Mouse (Mus musculus) erythroblast, embryonic 14.5 days (primary cell): ENCODE data around the gene Ank3. TPM values are rescaled to one million over a fixed set of nuclear protein-coding genes. Genes with fewer than 3 reads are reported as not detected.

ENCODE experiments used
- H3K27me3 ChIP-seq: 2 replicates; pipeline ENCODE4 v1.6.1; 2012; ENCODE audit warnings: inconsistent platforms; ENCODE audit not compliant: control insufficient read depth
- H3K36me3 ChIP-seq: 2 replicates; pipeline ENCODE4 v1.6.1; 2012; ENCODE audit warnings: mild to moderate bottlenecking, inconsistent platforms; ENCODE audit not compliant: control insufficient read depth
- H3K4me1 ChIP-seq: 2 replicates; pipeline ENCODE4 v1.6.1; 2012; ENCODE audit warnings: inconsistent platforms; ENCODE audit not compliant: control insufficient read depth
- H3K4me3 ChIP-seq: replicated peaks from 2 replicates; pipeline ENCODE3; 2012; ENCODE audit warnings: moderate library complexity, mild to moderate bottlenecking, inconsistent platforms
- H3K9me3 ChIP-seq: 2 replicates; pipeline ENCODE4 v1.6.1; 2012; ENCODE audit warnings: low read length, inconsistent platforms, mixed read lengths; ENCODE audit not compliant: control insufficient read depth
- GATA1 ChIP-seq: IDR thresholded peaks from 2 replicates; pipeline ENCODE4 v1.6.1; 2012; ENCODE audit warnings: low read length, inconsistent platforms, mixed read lengths
- TAL1 ChIP-seq: IDR thresholded peaks from 3 replicates; pipeline ENCODE4 v1.6.1; 2012; ENCODE audit warnings: low read length, inconsistent platforms, mixed read lengths
- polyA plus RNA-seq: library from polyadenylated mRNA; stranded (reverse); fragments of >175 nt; gene quantifications from 2 replicates; pipeline ENCODE4 v1.2.3, GENCODE M21; 2012

Ank3 gene
- polyA plus RNA-seq, 1 experiment: 0.03 TPM

DNA sequence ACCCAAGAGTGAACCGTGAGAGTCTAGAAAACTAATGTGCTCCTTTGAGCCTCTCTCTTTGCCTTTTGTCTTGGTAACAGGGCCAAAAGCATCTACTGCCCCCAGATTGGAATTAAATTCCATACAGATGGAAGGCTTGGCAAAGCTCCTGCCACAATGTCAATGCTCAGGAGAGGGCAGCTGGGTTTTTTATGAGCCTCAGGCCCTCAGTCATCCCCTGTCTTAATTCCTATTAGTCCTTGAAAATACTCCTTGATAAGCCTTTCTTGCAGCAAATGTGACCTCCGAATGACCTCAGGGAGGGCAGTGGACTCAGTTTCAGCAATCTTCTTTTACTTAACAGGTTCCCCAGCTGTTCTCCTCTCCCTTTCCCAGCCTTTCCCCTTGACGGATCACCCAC lies 635.3 kb downstream of the Ank3 start:
- Histone ChIP-seq H3K4me3 (no peak overlapping the region), H3K27me3 (no peaks in the 10 kb centered on the region), H3K4me1 (no peaks in the 10 kb centered on the region), H3K9me3 (no peaks in the 10 kb centered on the region), H3K36me3 (no peaks in the 10 kb centered on the region)
- TF ChIP-seq TAL1 (no peak), GATA1 (no peak)

DNA sequence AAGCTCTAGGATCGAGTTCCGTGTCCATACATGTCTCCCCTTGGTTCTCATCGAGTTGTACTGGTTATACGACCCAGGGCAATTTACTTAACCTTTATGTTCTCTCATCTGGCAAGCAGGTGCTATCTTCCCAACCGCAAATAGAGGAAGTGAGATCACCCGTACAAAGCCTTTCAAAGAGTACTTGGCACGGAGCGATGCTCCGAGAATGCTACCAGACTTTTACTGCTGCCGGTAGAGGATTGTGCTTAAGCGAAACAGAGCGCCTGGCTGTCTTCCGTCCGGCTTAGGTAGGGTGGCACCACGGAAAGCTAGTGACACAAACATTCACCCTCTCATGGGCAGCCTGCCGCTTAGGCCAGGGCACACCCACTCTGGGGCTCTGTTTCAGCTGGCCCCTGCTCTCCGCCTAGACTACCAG lies 641.3 kb downstream of the Ank3 start:
- H3K36me3 ChIP-seq: no peaks in the 10 kb centered on the region
- no peaks in the 10 kb centered on the region for H3K4me1 ChIP-seq
- no peak overlapping the region for H3K4me3 ChIP-seq
- H3K27me3 ChIP-seq: no peaks in the 10 kb centered on the region
- peaks cover 2% of the 10 kb centered on the region; the same call in 1 of the 2 replicates for H3K9me3 ChIP-seq
- TF ChIP-seq GATA1: no peak
- no peak for TF ChIP-seq TAL1

DNA sequence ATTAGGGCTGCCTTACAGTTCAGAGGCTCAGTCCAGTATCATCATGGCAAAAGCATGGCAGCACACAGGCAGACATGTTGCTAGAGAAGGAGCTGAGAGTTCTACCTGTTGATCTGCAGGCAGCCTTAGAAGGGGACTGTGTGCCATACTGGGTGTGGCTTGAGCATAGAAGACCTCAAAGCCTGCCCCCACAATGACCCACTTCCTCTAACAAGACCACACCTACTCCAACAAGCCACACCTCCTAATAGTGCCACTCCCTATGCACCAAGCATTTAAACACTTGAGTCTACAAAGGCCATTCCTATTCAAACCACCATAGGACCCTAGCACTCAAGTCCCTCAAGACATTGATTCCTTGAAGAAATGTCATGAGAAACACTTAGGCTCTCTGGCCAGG lies 643.0 kb downstream of the Ank3 start:
- no peaks in the 10 kb centered on the region for H3K36me3 ChIP-seq
- peaks cover 2% of the 10 kb centered on the region; the same call in 1 of the 2 replicates for H3K9me3 ChIP-seq
- TF ChIP-seq GATA1: no peak
- no peak for TF ChIP-seq TAL1
- no peaks in the 10 kb centered on the region for H3K27me3 ChIP-seq
- no peaks in the 10 kb centered on the region for H3K4me1 ChIP-seq
- H3K4me3 ChIP-seq: no peak overlapping the region

DNA sequence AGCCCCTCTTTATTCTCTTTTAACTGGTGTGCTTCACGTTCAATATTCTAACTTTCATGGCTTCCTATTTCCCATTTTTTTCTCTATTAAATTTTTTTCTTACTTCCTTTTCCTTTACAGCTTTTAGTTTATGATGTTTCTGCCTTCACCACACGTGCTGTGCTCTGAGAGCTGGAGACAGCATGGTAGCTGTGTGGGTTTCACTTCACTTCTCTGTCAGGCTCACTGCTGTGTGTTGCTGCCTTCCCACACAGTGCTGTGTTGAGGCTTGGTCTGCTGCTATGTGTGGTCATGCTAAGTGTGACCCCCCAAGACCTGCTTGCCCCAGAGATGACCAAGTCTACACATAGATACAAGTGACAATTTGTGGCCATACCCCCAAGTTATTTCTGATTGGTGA lies 647.1 kb downstream of the Ank3 start:
- Histone ChIP-seq H3K36me3 (no peaks in the 10 kb centered on the region), H3K4me3 (no peak overlapping the region)
- no peak for TF ChIP-seq GATA1
- no peak for TF ChIP-seq TAL1

DNA sequence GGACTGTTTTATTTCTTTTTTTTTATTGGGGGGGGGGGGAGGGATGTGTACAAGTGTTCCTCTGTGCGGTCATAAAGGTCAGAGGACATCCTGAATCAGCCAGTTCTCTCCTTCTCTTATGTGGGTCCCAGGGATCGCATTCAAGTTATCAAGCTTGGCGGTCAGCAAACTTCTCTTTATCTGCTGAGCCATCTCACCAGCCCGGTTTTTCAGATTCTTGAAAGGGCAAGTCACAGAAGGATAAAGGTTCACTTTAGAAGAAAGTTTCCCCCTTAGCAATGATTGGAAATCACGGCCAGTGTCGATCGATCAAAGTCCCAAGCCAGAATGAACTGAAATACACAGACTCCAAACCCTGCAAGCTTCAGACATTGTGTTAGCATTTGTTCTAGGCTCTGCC lies 651.2 kb downstream of the Ank3 start:
- no peaks in the 10 kb centered on the region for H3K4me1 ChIP-seq
- TF ChIP-seq GATA1: no peak
- no peaks in the 10 kb centered on the region for H3K27me3 ChIP-seq
- peaks cover 7% of the 10 kb centered on the region for H3K9me3 ChIP-seq
- no peaks in the 10 kb centered on the region for H3K36me3 ChIP-seq
- H3K4me3 ChIP-seq: no peak overlapping the region

More for the DNA sequence above, 647.1 kb downstream of the Ank3 start:
- Histone ChIP-seq H3K27me3 (no peaks in the 10 kb centered on the region), H3K4me1 (no peaks in the 10 kb centered on the region), H3K9me3 (peaks cover 2% of the 10 kb centered on the region; the same call in 1 of the 2 replicates)

DNA sequence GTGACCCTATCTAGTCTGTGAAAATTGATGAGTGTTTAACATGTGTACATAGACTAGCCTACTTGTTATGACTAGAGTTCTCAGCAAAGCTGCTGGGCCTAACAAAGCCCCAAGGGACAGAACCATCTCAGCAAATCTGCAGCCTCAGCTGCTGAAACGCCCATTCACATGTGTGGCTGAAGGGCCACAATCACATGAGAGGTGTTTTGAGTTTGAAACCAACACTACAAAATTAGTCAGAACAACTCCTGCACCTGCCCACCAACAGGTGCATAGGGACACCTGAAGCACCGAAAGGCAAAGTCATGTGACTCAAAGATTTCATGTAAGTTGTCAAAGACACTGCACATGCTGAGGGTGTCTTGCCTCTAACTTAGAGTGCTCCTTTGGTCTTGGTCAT lies 656.7 kb downstream of the Ank3 start:
- Histone ChIP-seq H3K4me1 (no peaks in the 10 kb centered on the region), H3K36me3 (no peaks in the 10 kb centered on the region), H3K9me3 (peaks cover 7% of the 10 kb centered on the region), H3K4me3 (no peak overlapping the region), H3K27me3 (no peaks in the 10 kb centered on the region; the same call in 1 of the 2 replicates)
- TF ChIP-seq TAL1 (no peak), GATA1 (no peak)

DNA sequence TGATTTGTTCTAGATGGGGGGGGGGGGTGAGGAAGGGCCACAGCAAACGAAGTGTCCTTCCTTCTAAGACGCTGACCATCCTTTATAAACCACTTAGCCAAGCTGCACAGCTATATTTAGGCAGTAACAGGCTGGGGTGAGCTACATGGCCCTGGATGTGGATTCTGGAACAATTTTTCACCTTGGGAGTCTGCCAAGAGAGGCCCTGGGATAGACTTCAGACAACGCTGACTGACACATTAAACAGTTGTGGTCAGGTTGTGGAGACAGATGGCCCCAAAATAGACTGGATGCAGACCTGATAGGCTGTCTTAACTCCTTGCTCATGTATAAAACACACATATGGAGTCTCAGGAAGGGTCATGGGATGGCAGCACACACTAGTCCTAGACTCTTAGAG lies 658.5 kb downstream of the Ank3 start:
- no peaks in the 10 kb centered on the region; the same call in 1 of the 2 replicates for H3K27me3 ChIP-seq

DNA sequence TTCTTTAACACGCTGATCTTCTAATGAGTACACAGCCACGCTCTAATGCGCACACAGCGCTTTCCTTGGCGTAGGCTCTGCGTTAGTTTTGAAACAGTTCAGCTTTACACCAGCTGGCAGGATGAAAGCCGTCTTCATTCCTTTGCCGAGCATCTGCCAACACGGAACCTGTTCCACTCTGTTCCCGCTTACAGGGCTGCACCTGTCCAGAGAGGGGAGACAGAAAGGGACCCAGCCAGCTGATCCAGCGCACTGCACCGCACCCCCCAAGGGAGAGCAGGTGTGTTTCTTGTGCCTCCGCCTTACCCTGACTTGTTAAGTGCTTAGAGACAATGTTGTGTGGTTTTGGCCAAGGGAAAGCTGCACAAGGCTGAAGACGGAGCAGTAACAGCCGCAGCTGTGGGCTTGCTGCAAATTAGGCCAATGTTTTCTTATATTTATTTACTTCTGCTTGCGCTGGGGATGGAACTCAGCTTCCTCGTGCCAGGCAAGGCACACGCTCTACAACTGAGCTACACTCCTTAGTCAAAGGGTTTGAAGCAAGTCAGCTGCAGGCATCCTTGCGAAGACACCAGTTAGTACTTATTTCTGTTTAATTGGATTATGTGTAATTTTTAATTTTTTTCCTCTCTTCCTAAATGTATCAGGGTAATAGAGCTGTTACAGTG lies 661.6 kb downstream of the Ank3 start:
- no peak for TF ChIP-seq GATA1
- no peak for TF ChIP-seq TAL1
- H3K9me3 ChIP-seq: peaks cover 3% of the 10 kb centered on the region

More for the DNA sequence above, 658.5 kb downstream of the Ank3 start:
- peaks cover 7% of the 10 kb centered on the region for H3K9me3 ChIP-seq
- no peak overlapping the region for H3K4me3 ChIP-seq
- no peaks in the 10 kb centered on the region for H3K4me1 ChIP-seq
- TF ChIP-seq TAL1 (no peak), GATA1 (no peak)
- no peaks in the 10 kb centered on the region for H3K36me3 ChIP-seq

DNA sequence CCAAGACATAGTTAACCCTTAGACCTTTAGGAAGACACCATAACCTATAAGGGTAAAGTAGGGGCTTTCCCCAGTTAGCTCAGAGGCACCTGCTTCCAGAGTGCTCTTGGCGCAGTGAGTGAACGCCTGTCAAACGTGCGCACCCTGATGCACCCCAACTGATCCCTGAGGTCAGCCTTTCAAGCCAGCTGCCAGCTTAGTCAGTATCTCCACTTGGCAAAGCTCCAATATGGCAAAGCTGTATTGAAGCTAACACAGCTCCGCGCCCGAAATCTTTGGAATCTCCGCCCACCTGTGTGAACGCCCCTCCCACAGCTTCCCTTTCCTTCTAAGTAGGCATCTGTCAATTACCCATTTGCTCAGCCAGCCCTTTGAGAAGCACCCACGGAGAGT lies 662.1 kb downstream of the Ank3 start:
- TF ChIP-seq TAL1 (no peak), GATA1 (no peak)
- H3K4me1 ChIP-seq: no peaks in the 10 kb centered on the region
- H3K27me3 ChIP-seq: no peaks in the 10 kb centered on the region; the same call in 1 of the 2 replicates
- H3K36me3 ChIP-seq: no peaks in the 10 kb centered on the region
- H3K9me3 ChIP-seq: peaks cover 3% of the 10 kb centered on the region
- H3K4me3 ChIP-seq: no peak overlapping the region

More for the DNA sequence above, 661.6 kb downstream of the Ank3 start:
- H3K36me3 ChIP-seq: no peaks in the 10 kb centered on the region
- no peak overlapping the region for H3K4me3 ChIP-seq
- H3K27me3 ChIP-seq: no peaks in the 10 kb centered on the region; the same call in 1 of the 2 replicates
- H3K4me1 ChIP-seq: no peaks in the 10 kb centered on the region
